Mouse (Mus musculus): ENCODE measurements at regions not wholly inside any gene's neighbourhood (a gene's known extent, or its start where the extent isn't known, plus 50 kb on each side); places are given as distances from the start of the nearest gene placed in this dataset.
A peak's percentile ranks its signal among the peaks of the same experiment; 100 is the strongest.

DNA sequence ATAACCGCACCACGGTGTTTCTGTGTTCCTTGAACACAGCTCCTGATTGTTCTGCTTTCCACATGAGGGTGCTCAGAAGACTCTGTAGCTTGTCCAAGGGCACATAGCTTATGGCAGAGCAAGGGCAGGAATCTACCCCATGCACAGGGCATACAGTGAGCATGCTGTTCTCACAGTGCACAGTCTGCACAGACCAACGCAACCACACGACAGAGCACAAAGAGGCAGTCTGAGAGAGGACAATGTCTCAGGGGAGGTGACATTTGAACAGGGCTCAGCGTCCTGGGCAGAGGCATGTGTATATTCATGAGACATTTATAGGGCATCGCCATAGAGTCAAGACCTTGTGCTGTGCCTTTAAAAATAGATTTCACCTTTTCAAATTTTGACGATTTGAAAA, 148.6 kb downstream of the Ddx11 start:
- peaks cover 8% of the 10 kb centered on the region for H3K4me1 ChIP-seq (ENCODE audit: insufficient read depth)
- TF ChIP-seq CTCF (IDR thresholded peaks at IDR 0.05; ENCODE audit: low read depth) = no peak
- no peaks in the 10 kb centered on the region for H3K9me3 ChIP-seq (ENCODE audit: low read length)
- no peak overlapping the region for H3K27ac ChIP-seq (ENCODE audit: low read depth, low read length)
- H3K4me2 ChIP-seq (ENCODE audit: low read depth) = no peak overlapping the region
- DNase-seq (no peak), ATAC-seq (no peak)
- H3K36me3 ChIP-seq (ENCODE audit: insufficient read depth) = no peaks in the 10 kb centered on the region
- no peak overlapping the region for H3K4me3 ChIP-seq (ENCODE audit: low read depth, low read length)
- H3K9ac ChIP-seq = no peak overlapping the region
- no peaks in the 10 kb centered on the region for H3K27me3 ChIP-seq (ENCODE audit: insufficient read depth, low read length)
- 71% methylated on average over 7 of the region's 7 CpGs for WGBS

DNA sequence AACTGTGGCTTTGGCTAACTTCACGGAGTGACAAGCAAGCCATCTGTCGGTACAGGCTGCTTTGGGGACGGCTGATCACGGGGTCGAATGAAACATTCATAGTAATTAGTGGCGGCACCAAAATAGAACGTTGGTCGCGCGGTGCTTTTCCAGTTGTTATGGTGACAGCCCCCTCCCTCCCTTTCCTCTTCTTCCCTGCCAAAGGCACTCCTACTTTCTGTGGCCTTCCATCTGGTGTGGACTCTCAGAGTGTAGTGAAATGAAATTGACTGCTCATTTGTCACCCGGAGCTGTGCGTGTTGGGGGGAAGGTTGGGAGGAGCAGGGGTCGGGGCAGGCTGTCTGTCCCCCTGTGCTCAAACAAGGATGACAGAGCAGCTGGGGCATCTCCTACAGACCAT, 153.5 kb downstream of the Ddx11 start:
- no peaks in the 10 kb centered on the region for H3K27me3 ChIP-seq (ENCODE audit: insufficient read depth, low read length)
- no peaks in the 10 kb centered on the region for H3K36me3 ChIP-seq (ENCODE audit: insufficient read depth)
- peaks cover 21% of the 10 kb centered on the region for H3K4me1 ChIP-seq (ENCODE audit: insufficient read depth)
- WGBS = 7% methylated on average over 13 of the region's 13 CpGs
- no peak for TF ChIP-seq CTCF (IDR thresholded peaks at IDR 0.05; ENCODE audit: low read depth)
- H3K27ac ChIP-seq (ENCODE audit: low read depth, low read length) = peak overlapping the region; percentile 64
- no peaks in the 10 kb centered on the region for H3K9me3 ChIP-seq (ENCODE audit: low read length)
- ATAC-seq (peak; percentile 96), DNase-seq (peak; percentile 89)
- no peak overlapping the region for H3K4me3 ChIP-seq (ENCODE audit: low read depth, low read length)
- peak overlapping the region; percentile 21 for H3K4me2 ChIP-seq (ENCODE audit: low read depth)
- H3K9ac ChIP-seq = no peak overlapping the region

DNA sequence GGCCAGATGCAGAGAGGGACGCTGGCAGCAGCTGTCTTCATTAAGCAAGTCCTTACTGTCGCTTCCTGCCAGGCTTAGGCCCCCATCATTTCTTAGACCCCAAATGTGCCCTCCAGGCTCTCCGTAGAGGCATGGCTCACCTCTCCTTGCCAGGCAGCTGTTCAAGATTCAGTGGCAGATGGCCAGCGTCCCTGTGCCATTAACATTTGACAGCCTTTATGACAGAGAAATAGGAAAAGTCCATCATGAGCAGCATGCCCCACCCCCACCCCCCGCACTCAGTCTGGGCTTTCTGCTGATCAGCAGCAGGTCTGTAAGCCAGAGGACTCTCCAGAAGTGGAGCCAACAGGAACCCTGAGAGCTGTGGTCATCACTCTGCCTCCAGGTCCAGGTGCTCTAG, 154.7 kb downstream of the Ddx11 start:
- no peak for TF ChIP-seq CTCF (IDR thresholded peaks at IDR 0.05; ENCODE audit: low read depth)
- 45% methylated on average over 5 of the region's 5 CpGs for WGBS
- no peak for DNase-seq
- no peak overlapping the region for H3K4me2 ChIP-seq (ENCODE audit: low read depth)
- no peak overlapping the region for H3K4me3 ChIP-seq (ENCODE audit: low read depth, low read length)
- H3K9ac ChIP-seq = no peak overlapping the region
- ATAC-seq = no peak
- H3K27me3 ChIP-seq (ENCODE audit: insufficient read depth, low read length) = no peaks in the 10 kb centered on the region
- peaks cover 21% of the 10 kb centered on the region for H3K4me1 ChIP-seq (ENCODE audit: insufficient read depth)
- H3K27ac ChIP-seq (ENCODE audit: low read depth, low read length) = no peak overlapping the region
- no peaks in the 10 kb centered on the region for H3K36me3 ChIP-seq (ENCODE audit: insufficient read depth)
- no peaks in the 10 kb centered on the region for H3K9me3 ChIP-seq (ENCODE audit: low read length)

- no peaks in the 10 kb centered on the region for H3K36me3 ChIP-seq (ENCODE audit: insufficient read depth)
- DNase-seq (no peak), ATAC-seq (no peak)
- no peak overlapping the region for H3K9ac ChIP-seq
- no peaks in the 10 kb centered on the region for H3K4me1 ChIP-seq (ENCODE audit: insufficient read depth)
- H3K9me3 ChIP-seq (ENCODE audit: low read length) = no peaks in the 10 kb centered on the region
- no peak overlapping the region for H3K4me2 ChIP-seq (ENCODE audit: low read depth)
- WGBS = 92% methylated on average over 10 of the region's 10 CpGs
- no peaks in the 10 kb centered on the region; the same call in 1 of the 2 replicates for H3K27me3 ChIP-seq (ENCODE audit: insufficient read depth, low read length)
- no peak for TF ChIP-seq CTCF (IDR thresholded peaks at IDR 0.05; ENCODE audit: low read depth)
- no peak overlapping the region for H3K4me3 ChIP-seq (ENCODE audit: low read depth, low read length)
- H3K27ac ChIP-seq (ENCODE audit: low read depth, low read length) = no peak overlapping the region
Measured at GRCm38 (mm10) chr17:66285295-66285694, 162.0 kb downstream of the Ddx11 start.
